Mouse (Mus musculus) cerebellum, postnatal 10 days (tissue): ENCODE data around the gene Alk.
A peak's percentile ranks its signal among the peaks of the same experiment; 100 is the strongest.

Source experiments
- DNase-seq, 2 experiments: peaks; one replicate each; pipeline ENCODE4 v3.0.0; 2021; ENCODE audit warnings: mixed read lengths in 2 of 2

The Alk gene

GRCm38 (mm10) chr17:72250482-72251405, 353.7 kb downstream of the Alk start:
- peak; percentile 77 to 81 for DNase-seq

GRCm38 (mm10) chr17:72242036-72242435, 362.4 kb downstream of the Alk start:
- peak; percentile 75 to 80 for DNase-seq

- DNase-seq: peak; percentile 73 to 77
Observed at GRCm38 (mm10) chr17:72237315-72237714, 367.1 kb downstream of the Alk start.

- DNase-seq: no peak
Observed at GRCm38 (mm10) chr17:72230891-72231290, 373.5 kb downstream of the Alk start.

- DNase-seq: no peak
Observed at GRCm38 (mm10) chr17:72218816-72219215, 385.6 kb downstream of the Alk start.

GRCm38 (mm10) chr17:72197576-72197975, 406.9 kb downstream of the Alk start:
- peak; percentile 52 to 64 for DNase-seq

GRCm38 (mm10) chr17:72194976-72195650, 409.3 kb downstream of the Alk start:
- peak; percentile 58 to 66 for DNase-seq

- DNase-seq: no peak
Observed at GRCm38 (mm10) chr17:72190536-72190935, 413.9 kb downstream of the Alk start.

- no peak for DNase-seq
Observed at GRCm38 (mm10) chr17:72187026-72187425, 417.4 kb downstream of the Alk start.

- DNase-seq: no peak
Observed at GRCm38 (mm10) chr17:72182414-72182813, 422.0 kb downstream of the Alk start.

GRCm38 (mm10) chr17:72180200-72180599, 424.2 kb downstream of the Alk start:
- DNase-seq: no peak

GRCm38 (mm10) chr17:72179722-72180140, 424.7 kb downstream of the Alk start:
- no peak for DNase-seq

GRCm38 (mm10) chr17:72173778-72174177, 430.6 kb downstream of the Alk start:
- no peak for DNase-seq

- DNase-seq: no peak
Observed at GRCm38 (mm10) chr17:72168152-72168551, 436.3 kb downstream of the Alk start.

- DNase-seq: no peak
Observed at GRCm38 (mm10) chr17:72158857-72159385, 445.5 kb downstream of the Alk start.

- no peak for DNase-seq
Observed at GRCm38 (mm10) chr17:72157830-72158629, 446.4 kb downstream of the Alk start.

GRCm38 (mm10) chr17:72153038-72153437, 451.4 kb downstream of the Alk start:
- DNase-seq: no peak

- no peak for DNase-seq
Observed at GRCm38 (mm10) chr17:72144946-72145598, 459.4 kb downstream of the Alk start.

- DNase-seq: peak; percentile 16 to 19
Observed at GRCm38 (mm10) chr17:72144461-72144860, 460.0 kb downstream of the Alk start.

GRCm38 (mm10) chr17:72132140-72132911, 472.1 kb downstream of the Alk start:
- no peak for DNase-seq

GRCm38 (mm10) chr17:72121660-72122059, 482.8 kb downstream of the Alk start:
- DNase-seq: no peak
